Mouse (Mus musculus) erythroblast, embryonic 14.5 days (primary cell): ENCODE results near the gene Dok3.

ENCODE experiments used
- GATA1 ChIP-seq: IDR thresholded peaks from 2 replicates; pipeline ENCODE4 v1.6.1; 2012; ENCODE audit warnings: low read length, inconsistent platforms, mixed read lengths
- TAL1 ChIP-seq: IDR thresholded peaks from 3 replicates; pipeline ENCODE4 v1.6.1; 2012; ENCODE audit warnings: low read length, inconsistent platforms, mixed read lengths

- no peak for TF ChIP-seq GATA1
- TF ChIP-seq TAL1, result no peak
These were observed 44.5 kb downstream of the Dok3 start for GRCm38 (mm10) chr13:55484520-55485088.
